Mouse (Mus musculus) induced T-regulatory cell, adult 2 months (primary cell): ENCODE measurements around the gene Wdr61.

Experiments used
- DNase-seq: peaks from one replicate; pipeline ENCODE4 v3.0.0-alpha.2; 2012; ENCODE audit warnings: low read depth

Gene Wdr61

GRCm38 (mm10) chr9:54733921-54734638 is at the start of gene Wdr61:
Wdr61 (minus strand) TSS chr9:54734519.
- DNase-seq: peak; percentile 98

GRCm38 (mm10) chr9:54784003-54784402 is 49.7 kb upstream of the Wdr61 start:
- no peak for DNase-seq

GRCm38 (mm10) chr9:54782504-54782903 is 48.2 kb upstream of the Wdr61 start:
- no peak for DNase-seq

GRCm38 (mm10) chr9:54779280-54779679 is 45.0 kb upstream of the Wdr61 start:
- no peak for DNase-seq

- DNase-seq: no peak
These were observed 42.2 kb upstream of the Wdr61 start for GRCm38 (mm10) chr9:54776451-54776982.

- DNase-seq: no peak
These were observed 35.9 kb upstream of the Wdr61 start for GRCm38 (mm10) chr9:54770140-54770780.

- no peak for DNase-seq
These were observed 31.2 kb upstream of the Wdr61 start for GRCm38 (mm10) chr9:54765336-54766085.

- no peak for DNase-seq
These were observed 30.4 kb upstream of the Wdr61 start, which contains the start of gene Crabp1 for GRCm38 (mm10) chr9:54764561-54765217. Crabp1 (plus strand) TSS chr9:54764748.

- DNase-seq: no peak
These were observed 29.8 kb upstream of the Wdr61 start for GRCm38 (mm10) chr9:54764091-54764490.

GRCm38 (mm10) chr9:54759592-54759991 is 25.3 kb upstream of the Wdr61 start:
- DNase-seq: no peak

- DNase-seq: no peak
These were observed 18.6 kb upstream of the Wdr61 start for GRCm38 (mm10) chr9:54752944-54753295.

GRCm38 (mm10) chr9:54752201-54752943 is 18.1 kb upstream of the Wdr61 start:
- DNase-seq: no peak

- DNase-seq: no peak
These were observed 17.4 kb upstream of the Wdr61 start for GRCm38 (mm10) chr9:54751684-54752083.

- no peak for DNase-seq
These were observed 16.1 kb upstream of the Wdr61 start for GRCm38 (mm10) chr9:54750215-54750981.

GRCm38 (mm10) chr9:54745740-54746370 is 11.5 kb upstream of the Wdr61 start:
- DNase-seq: no peak

GRCm38 (mm10) chr9:54743891-54744290 is 9.6 kb upstream of the Wdr61 start:
- no peak for DNase-seq

GRCm38 (mm10) chr9:54738376-54738775 is 4.1 kb upstream of the Wdr61 start:
- peak; percentile 11 for DNase-seq

GRCm38 (mm10) chr9:54736284-54736701 is 2.0 kb upstream of the Wdr61 start:
- peak; percentile 89 for DNase-seq

GRCm38 (mm10) chr9:54734639-54735252 is 427 bp upstream of the Wdr61 start:
- no peak for DNase-seq

- DNase-seq: peak; percentile 75
These were observed 2.2 kb downstream of the Wdr61 start for GRCm38 (mm10) chr9:54732122-54732521.
